Mouse (Mus musculus) heart, adult 8-10 months (tissue): ENCODE measurements around the gene Lce1j. TPM values are rescaled to one million over a fixed set of nuclear protein-coding genes. Genes with fewer than 3 reads are reported as not detected.
"Not testable (repeated sequence)": the region's sequence is repeated elsewhere in the genome, so short reads cannot be mapped to it uniquely, and the experiment has no call there.

Source experiments
- DNase-seq: peaks from one replicate; pipeline ENCODE4 v3.0.0; 2022; ENCODE audit warnings: low spot score
- total RNA-seq, 4 experiments: library from RNA; stranded (reverse); gene quantifications; 2 replicates each; pipeline ENCODE4 v1.2.4; 2022

The Lce1j gene
- not detected for total RNA-seq

DNA sequence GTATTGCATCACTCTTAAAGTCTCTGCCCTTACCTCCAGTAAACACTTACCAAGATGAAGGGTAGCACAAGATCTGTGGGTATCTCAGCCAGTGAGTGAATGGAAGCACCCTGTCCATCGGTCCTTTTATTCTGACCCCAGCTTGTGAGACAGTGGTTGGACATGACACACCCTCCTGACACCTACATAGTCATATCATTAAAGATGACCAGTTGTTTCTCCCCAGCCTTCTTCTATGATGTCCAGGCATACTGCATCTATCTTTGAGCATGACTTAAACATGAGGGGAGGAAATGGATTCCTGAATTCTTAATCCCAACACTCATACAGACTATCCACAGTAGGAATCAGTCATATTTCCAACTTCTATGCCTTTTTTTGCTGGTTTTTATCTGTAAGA, at the start of gene Lce1j:
Gene Lce1j, minus strand, starts transcription at position 101 of the 400 bp plus-strand sequence.
- no peak for DNase-seq

DNA sequence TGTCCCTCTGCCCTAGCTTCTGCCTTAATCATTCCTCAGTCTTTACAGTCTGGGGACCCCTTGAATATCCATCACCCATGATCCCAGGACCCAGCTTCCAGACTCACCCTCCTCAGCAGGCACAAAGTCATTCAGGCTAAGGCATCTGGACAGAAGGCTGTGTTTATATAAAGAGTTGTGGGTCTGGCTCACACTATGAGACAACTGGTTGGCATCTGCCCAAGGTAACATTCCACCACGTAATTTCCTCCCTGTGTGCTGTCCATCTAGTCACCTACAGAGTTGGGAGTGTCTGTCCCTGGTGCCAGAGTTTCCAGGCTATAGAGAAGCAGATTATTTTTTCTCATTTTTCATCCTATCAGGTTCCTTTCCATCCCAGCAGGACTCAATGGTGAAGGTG, 36.8 kb upstream of the Lce1j start, which contains the start of gene Kprp:
Gene Kprp, minus strand, starts transcription at position 140 of the 400 bp plus-strand sequence.
- no peak for DNase-seq

DNA sequence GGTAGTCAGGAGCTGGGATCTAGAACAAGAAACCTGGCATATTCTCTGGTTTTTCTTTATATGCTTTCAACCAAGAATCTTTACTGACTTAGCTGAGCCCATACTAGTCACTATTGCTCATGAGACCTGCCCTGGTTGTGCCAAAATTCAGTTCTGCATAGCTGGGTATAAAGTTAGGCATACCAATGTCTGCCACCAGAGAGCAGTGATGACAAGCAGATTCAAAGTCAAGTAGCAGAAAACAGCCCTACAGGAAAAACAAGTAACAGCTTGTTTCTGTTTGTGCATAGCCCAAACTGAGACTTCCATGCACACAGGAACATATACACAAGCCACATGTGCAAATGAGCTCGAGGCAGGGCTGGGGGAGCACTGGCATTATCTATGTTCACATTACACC, 35.5 kb upstream of the Lce1j start:
- no peak for DNase-seq

DNA sequence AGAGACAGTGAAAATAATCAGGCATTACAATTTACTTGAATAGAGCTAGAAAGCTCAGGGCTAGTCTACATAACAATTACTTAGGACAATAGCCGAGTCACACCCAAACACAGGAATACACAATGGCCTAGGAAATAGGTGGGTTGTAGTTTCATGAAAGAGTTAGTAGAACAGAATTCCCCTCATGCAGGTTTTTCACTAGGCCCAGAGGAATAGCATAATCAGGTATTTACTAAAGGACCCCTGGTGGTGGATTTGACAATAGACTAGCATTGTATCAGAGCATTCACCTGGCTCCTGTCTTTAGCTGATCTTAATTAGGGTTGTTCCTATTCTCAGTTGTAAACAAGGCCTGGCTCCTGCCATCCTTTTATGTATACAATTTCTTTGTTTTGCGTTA, 25.7 kb upstream of the Lce1j start:
- not testable (repeated sequence) for DNase-seq

DNA sequence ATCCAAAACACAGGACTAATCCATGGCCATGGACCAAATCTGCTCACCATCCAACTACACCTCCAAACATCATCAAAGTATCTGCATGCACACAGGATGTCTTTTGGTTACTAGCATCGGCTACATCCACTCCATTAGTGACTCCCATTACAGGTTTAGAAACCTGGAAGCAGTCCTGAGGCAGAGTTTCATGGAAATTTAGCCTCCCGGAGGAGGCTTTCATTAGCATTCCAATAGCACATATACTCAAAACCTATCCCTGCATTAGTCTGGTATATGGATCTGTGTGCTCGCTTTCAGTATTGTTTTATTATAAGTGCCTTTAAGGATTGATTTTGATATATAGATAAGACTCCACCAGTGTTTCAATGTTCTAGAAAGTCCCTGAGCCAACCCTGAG, 25.3 kb upstream of the Lce1j start:
- no peak for DNase-seq

DNA sequence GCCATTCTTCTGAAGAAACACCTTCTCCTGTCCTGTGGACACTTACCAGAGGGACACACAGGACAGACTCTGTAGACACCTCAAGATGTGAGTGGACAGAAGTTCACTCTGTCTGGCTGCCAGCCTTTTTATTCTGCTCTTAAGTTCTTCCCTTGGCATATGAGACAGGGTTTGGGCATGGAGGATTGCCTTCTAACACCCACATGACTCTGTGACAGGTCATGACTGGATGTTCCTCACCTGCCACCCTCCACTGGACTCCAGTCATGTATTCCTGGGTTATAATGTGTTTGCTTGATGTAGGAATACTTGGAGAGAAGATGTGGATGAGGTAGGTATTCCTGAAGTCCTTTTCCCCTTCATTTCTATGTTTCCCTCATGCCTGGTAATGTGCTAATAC, 17.5 kb upstream of the Lce1j start, which contains the start of gene Lce1k:
Gene Lce1k, minus strand, starts transcription at position 101 of the 400 bp plus-strand sequence.
- DNase-seq, result no peak

DNA sequence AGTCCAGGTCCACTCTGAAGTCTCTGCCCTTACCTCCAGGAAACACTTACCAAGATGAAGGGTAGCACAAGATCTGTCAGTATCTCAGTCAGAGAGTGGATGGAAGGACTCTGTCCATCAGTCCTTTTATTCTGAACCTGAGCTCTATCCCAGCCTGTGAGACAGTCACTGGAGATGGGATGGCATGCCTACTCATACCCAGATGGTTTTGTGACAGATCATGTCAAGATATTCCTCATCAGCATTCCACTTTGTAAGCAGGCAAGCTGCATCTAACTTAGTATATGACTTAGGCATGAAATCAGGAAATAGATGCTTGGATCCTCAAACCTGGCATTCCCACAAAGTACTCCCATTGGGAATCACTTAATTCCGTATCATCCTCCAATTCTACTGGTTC, 11.5 kb downstream of the Lce1j start, which contains the start of gene Lce1i:
Gene Lce1i, minus strand, starts transcription at position 101 of the 400 bp plus-strand sequence.
- DNase-seq, result no peak

DNA sequence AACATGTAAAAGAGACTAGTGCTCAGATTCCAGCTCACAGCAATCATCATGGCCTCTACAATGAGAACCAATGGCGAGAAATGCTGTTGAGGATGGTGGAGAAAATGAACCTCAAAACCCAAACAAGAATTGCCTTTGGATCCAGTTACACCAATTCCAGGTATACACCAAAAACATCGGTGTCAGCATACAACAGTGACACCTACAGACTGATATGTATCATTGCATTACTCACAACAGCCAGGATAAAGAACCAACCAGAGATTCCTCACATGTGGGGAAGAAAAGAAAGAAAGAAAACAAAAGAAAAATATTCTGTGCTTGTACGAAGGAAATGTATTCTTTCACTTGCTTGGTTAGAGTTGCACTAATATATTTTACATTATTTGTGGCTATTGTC, 18.7 kb downstream of the Lce1j start:
- DNase-seq, result no peak

DNA sequence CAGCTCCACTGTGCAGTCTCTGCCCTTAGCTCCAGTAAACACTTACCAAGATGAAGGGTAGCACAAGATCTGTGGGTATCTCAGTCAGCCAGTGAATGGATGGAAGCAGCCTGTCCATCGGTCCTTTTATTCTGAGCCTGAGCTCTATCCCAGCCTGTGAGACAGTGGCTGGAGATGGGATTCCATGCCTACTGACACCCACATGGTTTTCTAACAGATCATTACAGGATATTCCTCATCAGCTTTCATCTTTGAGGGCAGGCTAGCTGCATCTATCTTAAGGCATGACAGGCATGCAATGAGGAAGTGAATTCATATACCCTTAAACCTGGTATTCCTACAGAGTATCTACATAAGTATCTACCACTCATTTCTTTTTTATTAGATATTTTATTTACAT, 25.3 kb downstream of the Lce1j start, which contains the start of gene Lce1h:
Gene Lce1h, minus strand, starts transcription at position 101 of the 400 bp plus-strand sequence.
- no peak for DNase-seq

DNA sequence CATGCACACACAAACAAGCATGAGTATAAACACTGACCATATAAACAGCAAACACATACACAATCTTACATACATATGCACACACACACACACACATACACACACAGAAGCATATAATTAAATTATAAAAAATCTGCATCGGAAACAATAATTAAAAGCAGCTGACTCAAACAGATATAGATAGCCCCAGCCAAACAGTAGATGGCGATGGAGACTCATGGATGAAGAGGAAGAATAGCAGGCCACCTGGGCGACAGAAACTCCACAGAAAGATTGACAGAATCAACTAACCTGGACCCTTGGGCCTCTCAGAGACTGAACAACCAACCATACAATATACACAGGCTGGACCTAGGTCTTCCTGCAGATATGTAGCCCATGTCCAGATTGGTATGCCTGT, 37.1 kb downstream of the Lce1j start:
- DNase-seq, result no peak

DNA sequence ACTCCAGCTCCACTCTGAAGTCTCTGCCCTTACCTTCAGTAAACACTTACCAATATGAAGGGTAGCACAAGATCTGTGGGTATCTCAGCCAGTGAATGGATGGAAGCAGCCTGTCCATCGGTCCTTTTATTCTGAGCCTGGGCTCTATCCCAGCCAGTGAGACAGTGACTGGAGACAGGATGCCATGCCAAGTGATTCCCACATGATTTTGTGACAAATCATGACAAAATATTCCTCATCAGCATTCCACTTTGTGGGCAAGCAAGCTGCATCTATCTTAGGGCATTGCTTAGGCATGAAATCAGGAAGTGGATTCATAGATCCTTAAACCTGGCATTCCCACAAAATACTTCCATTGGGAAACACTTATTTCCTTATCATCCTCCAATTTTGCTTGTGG, 38.1 kb downstream of the Lce1j start, which contains the start of gene Lce1g:
Gene Lce1g, minus strand, starts transcription at position 101 of the 400 bp plus-strand sequence.
- DNase-seq, result no peak

DNA sequence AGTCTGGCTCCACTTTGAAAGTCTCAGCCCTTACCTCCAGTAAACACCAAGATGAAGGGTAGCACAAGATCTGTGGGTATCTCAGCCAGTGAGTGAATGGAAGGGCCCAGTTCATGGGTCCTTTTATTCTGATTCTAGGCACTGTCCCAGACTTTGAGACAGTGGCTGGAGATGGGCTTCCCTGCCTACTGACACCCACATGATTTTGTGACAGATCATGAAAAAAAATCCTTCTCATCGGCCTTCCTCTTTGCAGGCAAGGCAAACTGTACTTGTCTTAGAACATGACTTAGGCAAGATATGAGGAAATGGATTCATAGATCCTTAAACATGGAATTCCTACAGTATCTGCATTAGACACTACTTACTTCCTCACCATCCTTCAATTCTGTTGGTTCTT, 51.3 kb downstream of the Lce1j start, which contains the start of gene Gm38119:
Gene Gm38119, minus strand, starts transcription at position 101 of the 400 bp plus-strand sequence.
- DNase-seq, result no peak

Other genes with a start within 250 kb of the Lce1j start
- not detected for gene Ivl, start 216.8 kb downstream of the Lce1j start, total RNA-seq
- gene Smcp, start 201.5 kb downstream of the Lce1j start, total RNA-seq, result not detected
- gene 2210017I01Rik, start 183.0 kb downstream of the Lce1j start, total RNA-seq, result not detected
- gene Lce6a, start 168.9 kb downstream of the Lce1j start, total RNA-seq, result not detected
- not detected for gene Lce1a1, start 142.2 kb downstream of the Lce1j start, total RNA-seq
- not detected for gene Lce1b, start 133.6 kb downstream of the Lce1j start, total RNA-seq
- not detected for gene Lce1a2, start 120.2 kb downstream of the Lce1j start, total RNA-seq
- not detected for gene Lce1c, start 111.3 kb downstream of the Lce1j start, total RNA-seq
- not detected for gene Lce1d, start 103.3 kb downstream of the Lce1j start, total RNA-seq
- gene Lce1e, start 81.4 kb downstream of the Lce1j start, total RNA-seq, result not detected
- gene Lce1f, start 70.2 kb downstream of the Lce1j start, total RNA-seq, result not detected
- not detected for gene Gm38119, start 51.4 kb downstream of the Lce1j start, total RNA-seq
- not detected for gene Lce1g, start 38.2 kb downstream of the Lce1j start, total RNA-seq
- not detected for gene Lce1h, start 25.4 kb downstream of the Lce1j start, total RNA-seq
- gene Lce1i, start 11.6 kb downstream of the Lce1j start, total RNA-seq, result not detected
- not detected for gene Lce1k, start 17.4 kb upstream of the Lce1j start, total RNA-seq
- not detected for gene Kprp, start 36.7 kb upstream of the Lce1j start, total RNA-seq
- gene Lce1l, start 60.8 kb upstream of the Lce1j start, total RNA-seq, result not detected
- gene 2310050C09Rik, start 79.7 kb upstream of the Lce1j start, total RNA-seq, result not detected
- not detected for gene Lce3a, start 135.7 kb upstream of the Lce1j start, total RNA-seq
- not detected for gene Lce3b, start 142.5 kb upstream of the Lce1j start, total RNA-seq
- not detected for gene Lce3c, start 154.0 kb upstream of the Lce1j start, total RNA-seq
- gene Lce3d, start 166.9 kb upstream of the Lce1j start, total RNA-seq, result not detected
- not detected for gene Lce3e, start 176.5 kb upstream of the Lce1j start, total RNA-seq
- gene Lce3f, start 201.7 kb upstream of the Lce1j start, total RNA-seq, result not detected
- not detected for gene Crct1, start 225.2 kb upstream of the Lce1j start, total RNA-seq
- gene Lce1m, start 228.5 kb upstream of the Lce1j start, total RNA-seq, result not detected